Mouse (Mus musculus): Measurements from ENCODE around the gene Spag9. TPM values are rescaled to one million over a fixed set of nuclear protein-coding genes. Genes with fewer than 3 reads are reported as not detected.

The Spag9 gene
- total RNA-seq, 2 experiments from 2014 or later: 232 to 235 TPM

DNA sequence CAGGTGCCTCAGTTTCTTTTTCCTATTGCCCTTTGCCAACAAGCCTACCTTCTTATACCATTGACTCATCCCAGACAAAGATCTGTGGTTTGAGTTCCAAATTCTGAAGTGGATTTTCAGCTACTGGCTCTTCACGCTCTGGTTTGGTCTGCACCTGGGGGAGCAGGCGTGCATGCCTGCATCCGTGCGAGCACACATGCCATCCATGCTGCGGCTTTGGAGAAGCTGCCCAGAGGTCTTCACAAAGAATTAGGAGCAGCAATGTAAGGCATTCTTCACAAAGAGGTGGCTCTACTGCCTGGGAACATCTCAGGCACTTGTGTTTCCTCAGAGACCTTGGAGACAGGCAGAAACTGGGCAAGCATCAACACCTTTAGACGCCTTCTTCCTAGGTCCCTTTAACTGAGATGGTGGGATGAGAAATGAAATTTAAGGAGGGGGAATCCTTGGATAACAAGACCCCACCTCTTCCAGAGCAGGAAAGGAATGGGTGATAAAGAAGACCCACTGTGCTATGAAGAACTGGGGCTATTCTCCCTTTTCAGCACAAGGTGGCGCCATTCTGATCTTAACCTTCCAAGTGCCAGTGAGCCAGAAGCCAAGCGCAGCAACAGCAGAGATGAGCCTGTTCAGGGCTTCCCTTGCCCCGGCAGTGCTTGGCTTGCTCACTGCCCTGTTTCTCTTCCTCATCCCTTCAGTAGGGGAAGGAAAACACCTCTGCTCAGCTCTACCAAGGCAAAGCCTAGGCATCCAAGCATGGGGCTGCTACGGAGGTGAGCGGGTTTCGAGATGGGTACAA lies 133.6 kb downstream of the Spag9 start:
- DNase-seq: peak; percentile 76
- intact Hi-C loops (cut with DNase I): loop anchor here (2.0 to 10.0 kb wide), 4 partner anchors 83 to 355 kb away; partner anchors contain the start of genes Spata20 and Tob1

DNA sequence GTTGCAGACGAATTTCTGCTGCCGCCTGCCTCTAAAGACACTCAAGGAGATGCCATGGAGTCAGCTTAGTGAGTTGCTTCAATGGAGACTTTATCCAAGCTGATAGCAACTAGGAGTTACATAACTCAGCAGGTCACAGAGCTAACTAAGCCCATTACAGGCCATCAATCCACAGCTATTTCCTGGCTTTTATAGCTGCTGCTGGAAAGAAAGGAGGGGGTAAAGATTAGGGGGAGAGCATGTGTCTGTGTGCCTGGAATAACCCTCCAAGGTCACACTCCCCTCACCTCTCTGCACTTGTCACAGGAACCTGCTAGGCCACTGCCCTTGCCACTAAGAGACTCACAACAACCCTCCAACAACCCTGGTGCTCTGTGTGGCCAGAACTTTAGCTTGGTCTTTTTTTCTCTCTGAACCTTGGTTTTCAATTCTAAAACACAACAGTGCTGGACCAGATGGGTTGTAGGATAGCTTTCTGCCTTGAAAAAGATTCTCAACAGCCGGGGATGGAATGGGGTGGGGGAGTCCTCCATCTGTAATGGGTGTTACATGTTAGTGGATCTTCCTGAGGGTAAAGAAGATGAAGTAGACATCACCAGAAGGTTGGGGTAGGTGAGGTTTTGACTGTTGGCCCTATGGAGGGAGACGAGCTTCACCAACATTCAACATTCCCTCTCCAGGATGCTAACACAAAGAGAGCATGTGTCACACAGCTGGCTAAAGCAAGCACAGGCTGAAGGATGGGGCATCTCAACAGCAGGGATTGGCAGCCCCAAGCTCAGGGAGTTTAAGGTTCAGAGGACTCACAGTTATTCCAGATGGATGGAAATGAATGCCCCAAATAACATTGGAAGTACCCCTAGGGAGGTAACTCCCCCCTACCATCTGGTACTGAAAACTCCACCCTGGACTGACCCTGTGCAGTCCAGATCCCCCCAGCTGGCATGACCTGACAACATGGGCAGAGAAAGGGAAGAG lies 134.5 kb downstream of the Spag9 start:
- intact Hi-C loops (cut with DNase I): loop anchor here (5.0 to 10.0 kb wide), 3 partner anchors 82 to 354 kb away; partner anchors contain the start of genes Spata20 and Tob1
- DNase-seq: no peak

- peak; percentile 94 for DNase-seq
- intact Hi-C loops (cut with DNase I): loop anchor here (5.0 to 10.0 kb wide), 3 partner anchors 79 to 351 kb away; partner anchors contain the start of genes Spata20 and Tob1
Observed at GRCm38 (mm10) chr11:94133344-94133955, 137.6 kb downstream of the Spag9 start.

DNA sequence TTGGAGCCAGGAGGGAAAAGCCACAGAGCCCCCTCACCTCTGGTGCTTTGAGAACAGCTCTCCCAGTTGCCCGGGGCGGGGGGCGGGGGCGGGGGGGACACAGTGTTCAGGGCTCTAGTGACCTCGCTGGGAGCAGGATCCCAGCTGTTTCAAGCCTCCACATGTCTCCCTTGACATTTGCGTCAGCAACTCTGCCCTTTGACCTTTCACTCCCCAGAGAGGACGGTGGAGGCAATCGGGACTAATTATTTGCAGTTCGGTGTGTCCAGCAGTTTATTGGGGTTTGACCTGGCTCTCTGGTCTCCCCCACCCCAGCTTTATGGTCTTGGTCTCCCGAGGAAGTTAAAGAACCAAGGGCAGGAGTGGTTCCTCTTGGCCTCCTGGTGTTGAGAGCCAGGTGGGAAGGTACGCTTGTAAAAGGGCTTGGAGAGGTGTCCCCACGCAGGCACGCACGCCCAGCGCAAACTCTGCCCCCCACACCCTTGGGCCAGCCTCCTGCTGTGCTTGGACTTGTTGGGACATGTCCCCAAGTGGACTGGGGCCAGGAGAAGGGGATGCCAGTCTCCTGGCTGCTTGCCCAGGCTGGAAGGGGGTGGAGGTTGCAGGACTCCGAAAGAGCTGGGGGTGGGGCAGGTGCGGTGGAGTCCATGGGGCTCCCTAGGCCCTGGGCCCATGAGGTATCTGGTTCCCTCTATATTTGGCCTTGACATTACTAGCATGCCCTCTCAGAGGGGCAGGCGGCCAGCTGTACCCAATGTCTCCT lies 138.4 kb downstream of the Spag9 start:
- peak; percentile 88 for DNase-seq
- intact Hi-C loops (cut with DNase I): loop anchor here (5.0 to 10.0 kb wide), 3 partner anchors 78 to 351 kb away; partner anchors contain the start of genes Spata20 and Tob1

- peak; percentile 72 for DNase-seq
- intact Hi-C loops (cut with DNase I): loop anchor here (10.0 kb wide), 1 partner anchor 349 kb away; the partner anchor contains the start of gene Spata20
Observed at GRCm38 (mm10) chr11:94135581-94136001, 139.7 kb downstream of the Spag9 start.

DNA sequence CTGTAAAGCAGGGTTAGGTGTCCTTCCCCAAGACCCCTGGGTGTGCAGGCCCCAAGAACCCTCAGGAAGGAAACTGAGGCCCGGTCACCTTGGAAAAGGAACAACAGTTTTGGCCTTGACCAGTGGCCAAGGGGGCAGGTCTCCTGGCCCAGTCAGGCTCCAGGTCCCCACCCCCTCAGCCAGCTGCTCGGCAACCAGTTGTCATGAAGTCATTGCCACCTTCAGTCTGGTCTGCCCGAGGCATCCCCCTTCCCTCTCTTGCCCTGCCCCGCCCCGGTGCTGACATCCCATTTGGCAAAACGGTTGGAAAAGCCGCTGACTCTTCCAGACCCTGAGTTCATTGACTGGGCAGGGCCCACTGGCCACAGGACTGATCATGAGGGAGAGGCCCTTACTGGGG lies 140.8 kb downstream of the Spag9 start:
- DNase-seq: peak; percentile 55
- intact Hi-C loops (cut with DNase I): loop anchor here (10.0 kb wide), 1 partner anchor 348 kb away; the partner anchor contains the start of gene Spata20

DNA sequence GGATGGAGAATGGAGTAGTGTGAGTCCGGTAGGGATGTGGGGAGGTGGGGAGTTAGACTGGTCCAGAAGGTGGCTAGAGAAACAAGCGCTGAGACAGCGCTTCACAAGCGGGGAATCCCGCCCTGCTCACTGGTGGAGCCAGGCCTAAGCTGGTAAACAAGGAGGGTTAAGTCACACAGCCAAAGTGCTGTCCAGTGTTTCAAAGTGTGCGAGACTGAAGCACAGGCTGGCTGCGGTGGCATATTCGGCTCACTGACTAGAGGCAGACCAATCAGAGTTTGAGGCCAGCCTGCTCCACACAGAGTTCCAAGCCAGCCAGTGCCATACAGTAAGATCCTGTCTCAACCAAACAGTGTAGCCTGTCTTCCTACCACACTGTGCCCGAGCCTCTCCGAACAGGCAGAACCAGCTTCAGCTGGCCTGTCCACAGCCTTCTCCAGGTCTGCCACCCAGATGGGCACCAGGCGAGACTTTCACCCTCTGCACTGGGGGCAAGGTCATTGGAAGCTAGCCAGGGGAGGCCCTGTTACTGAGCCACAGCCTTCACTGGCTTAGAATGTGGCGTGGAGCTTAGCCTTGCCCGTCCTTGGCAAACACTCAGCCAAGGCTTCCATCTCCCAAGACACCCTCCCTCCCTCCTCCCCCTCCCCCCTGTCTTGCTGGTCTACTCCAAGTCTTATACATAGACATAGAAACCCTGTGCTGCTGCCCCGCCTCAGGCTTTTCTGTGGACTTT lies 141.6 kb downstream of the Spag9 start:
- intact Hi-C loops (cut with DNase I): loop anchor here (10.0 kb wide), 1 partner anchor 347 kb away; the partner anchor contains the start of gene Spata20

DNA sequence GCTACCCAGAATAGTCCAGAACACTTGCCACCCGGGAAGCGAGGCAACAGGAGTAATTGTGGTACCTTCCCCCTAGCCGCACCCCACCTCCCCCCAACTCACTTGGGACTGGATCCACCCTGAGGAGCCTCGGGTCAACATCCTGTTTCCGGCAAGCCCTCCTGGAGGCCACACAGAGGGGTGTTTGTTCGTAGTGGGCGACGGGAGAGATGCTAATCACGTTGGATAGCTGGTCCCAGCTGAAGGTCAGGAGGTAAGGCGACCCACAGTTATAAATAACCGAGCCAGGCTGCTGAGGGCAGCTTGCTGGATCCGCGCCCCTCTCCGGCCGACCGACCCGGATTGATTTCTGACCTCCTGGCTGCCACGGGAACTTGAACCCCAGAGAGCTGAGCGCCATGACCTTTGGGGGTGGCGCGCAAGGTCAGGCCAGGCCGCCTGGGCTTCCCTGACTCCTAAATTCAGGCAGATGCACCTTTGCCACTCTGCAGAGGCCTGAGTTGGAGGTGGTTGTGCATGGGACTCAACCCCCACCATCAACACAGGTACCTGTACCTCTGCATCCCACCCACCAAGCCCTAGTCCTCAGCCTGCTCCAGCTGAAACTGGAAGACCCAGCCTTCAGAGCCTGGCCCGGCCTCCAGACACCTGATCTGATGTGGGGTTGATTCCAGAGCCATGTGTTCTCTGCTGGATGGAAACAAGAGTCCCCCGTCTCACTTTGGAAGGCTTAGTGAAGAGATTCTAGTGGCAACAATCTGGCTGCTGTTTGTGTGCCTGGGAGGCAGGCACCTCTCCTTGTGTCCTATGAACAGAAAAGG lies 142.7 kb downstream of the Spag9 start:
- no peak for DNase-seq
- intact Hi-C loops (cut with DNase I): loop anchor here (10.0 kb wide), 1 partner anchor 346 kb away; the partner anchor contains the start of gene Spata20

More for the DNA sequence above, 141.6 kb downstream of the Spag9 start:
- peak; percentile 60 for DNase-seq

- intact Hi-C loops (cut with DNase I): loop anchor here (10.0 kb wide), 1 partner anchor 346 kb away; the partner anchor contains the start of gene Spata20
- no peak for DNase-seq
Observed at GRCm38 (mm10) chr11:94139232-94139620, 143.3 kb downstream of the Spag9 start.

GRCm38 (mm10) chr11:94140540-94140939 lies 144.6 kb downstream of the Spag9 start:
- intact Hi-C loops (cut with DNase I): no loop called here
- DNase-seq: no peak

- no peak for DNase-seq
- intact Hi-C loops (cut with DNase I): no loop called here
Observed at GRCm38 (mm10) chr11:94141564-94141963, 145.7 kb downstream of the Spag9 start.

GRCm38 (mm10) chr11:94143336-94143735 lies 147.4 kb downstream of the Spag9 start:
- no peak for DNase-seq
- intact Hi-C loops (cut with DNase I): no loop called here

DNA sequence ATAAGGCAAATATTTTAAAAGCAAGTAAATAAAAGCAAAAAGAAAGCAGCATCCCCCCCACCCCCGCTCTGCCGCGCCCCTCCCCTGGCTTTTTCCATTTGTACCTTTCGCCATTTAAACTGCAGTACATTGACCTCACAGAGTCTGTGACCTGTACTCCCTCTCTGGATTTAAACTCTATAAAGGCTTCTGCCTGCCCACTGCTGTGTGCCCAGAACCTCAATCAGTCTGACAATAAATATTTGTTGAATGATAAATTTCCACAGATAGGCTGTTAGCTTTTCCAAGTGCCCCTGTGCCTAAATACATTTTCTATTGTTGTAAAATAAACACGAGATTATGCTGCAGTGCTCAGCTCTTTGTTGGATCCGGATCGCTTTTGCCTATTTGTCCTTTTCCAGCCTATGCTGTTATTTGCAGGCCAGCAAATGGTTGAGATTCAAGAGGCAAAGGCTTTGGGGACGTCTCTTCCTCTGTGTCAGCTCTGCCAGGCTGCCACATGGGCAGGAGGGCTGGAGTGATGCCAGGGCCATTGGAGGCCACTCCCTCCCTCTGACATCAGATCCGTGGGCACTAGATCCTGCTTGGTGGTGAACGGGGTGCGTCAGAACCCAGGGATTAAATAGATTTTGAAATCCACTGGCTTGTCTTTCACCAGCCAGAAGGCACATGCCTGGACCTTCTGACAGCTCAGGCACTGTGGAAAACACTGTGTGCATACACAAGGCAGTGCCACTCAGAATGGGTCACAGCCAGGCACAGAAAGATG lies 149.1 kb downstream of the Spag9 start:
- intact Hi-C loops (cut with DNase I): loop anchor here (5.0 kb wide), 2 partner anchors 67 to 82 kb away; partner anchors contain the start of gene Tob1
- peak; percentile 99 for DNase-seq

DNA sequence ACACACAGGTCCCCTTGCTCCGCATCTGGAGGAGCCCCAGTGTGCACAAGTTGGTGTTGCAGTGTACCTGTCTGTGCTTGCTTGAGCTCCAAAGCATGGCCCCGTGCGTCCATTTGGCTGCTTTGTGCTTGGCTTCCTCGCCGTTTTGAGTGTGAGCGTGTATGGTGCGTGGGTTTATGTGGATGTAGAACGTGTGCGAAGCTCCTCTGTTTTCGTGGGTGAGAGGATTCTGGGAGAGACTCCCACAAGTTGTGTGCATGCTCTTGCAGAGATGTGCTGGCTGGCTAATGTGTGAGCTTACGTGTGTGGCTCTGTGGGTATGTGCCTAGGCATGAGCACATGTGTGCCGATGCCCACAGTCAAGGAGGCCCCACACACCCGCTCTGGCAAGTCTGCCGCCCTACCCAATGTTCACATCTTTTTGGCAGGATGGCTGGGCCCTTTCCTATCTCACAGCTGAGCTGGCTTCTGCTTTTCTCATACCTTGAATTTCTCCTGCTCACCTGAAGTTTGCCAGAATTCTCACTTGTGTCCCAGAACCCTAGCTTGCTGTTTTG lies 150.2 kb downstream of the Spag9 start:
- no peak for DNase-seq
- intact Hi-C loops (cut with DNase I): loop anchor here (5.0 kb wide), 2 partner anchors 66 to 81 kb away; partner anchors contain the start of gene Tob1

DNA sequence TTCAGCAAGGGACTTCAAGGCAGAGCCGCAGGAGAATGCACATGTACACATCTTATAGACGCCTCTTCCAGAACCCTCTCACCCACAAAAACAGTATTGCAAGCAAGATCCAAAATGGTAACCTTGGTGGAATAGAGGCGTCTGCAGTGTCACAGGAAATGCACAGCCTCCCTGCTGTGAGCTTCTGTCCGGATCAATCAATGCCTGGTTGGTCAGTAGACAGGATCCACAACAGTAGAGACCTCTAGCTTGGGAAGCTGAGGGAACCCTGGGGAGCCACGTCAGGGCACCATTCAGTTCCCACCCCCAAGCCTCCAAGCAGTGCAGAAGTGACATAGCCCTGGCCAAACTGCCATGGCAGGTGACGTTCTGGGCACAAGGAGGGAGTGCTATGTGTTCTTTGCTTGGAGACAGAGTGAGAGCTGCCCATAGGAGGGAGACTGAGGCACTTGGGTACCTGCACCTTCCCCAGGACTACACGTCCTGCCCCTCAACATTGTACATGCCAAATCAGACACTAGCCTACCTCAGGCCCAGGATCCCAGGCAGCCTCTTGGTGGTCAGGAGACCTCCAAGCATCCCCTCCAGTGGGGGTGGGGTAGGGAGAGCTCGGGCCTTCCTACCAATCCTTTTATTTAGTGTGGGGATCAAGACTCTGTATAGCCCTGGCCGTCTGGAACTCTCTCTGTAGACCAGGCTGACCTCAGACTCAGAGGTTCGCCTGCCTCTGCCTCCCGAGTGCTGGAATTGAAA lies 151.0 kb downstream of the Spag9 start:
- intact Hi-C loops (cut with DNase I): loop anchor here (5.0 kb wide), 2 partner anchors 65 to 80 kb away; partner anchors contain the start of gene Tob1

More for the DNA sequence above, 151.0 kb downstream of the Spag9 start:
- DNase-seq: no peak

Measured in left cerebral cortex, postnatal 4 days (tissue).